Mouse (Mus musculus) embryonic fibroblast, embryonic 13.5 days (primary cell): ENCODE results near the gene Ddit4l.

Experiments
- CTCF ChIP-seq: IDR thresholded peaks from 2 replicates; pipeline ENCODE4 v1.5.1; 2011; ENCODE audit warnings: mild to moderate bottlenecking, control low read depth, low read length, moderate library complexity, borderline replicate concordance; ENCODE audit not compliant: insufficient read depth
- POLR2A ChIP-seq: IDR thresholded peaks from 2 replicates; pipeline ENCODE4 v1.6.1; 2011; ENCODE audit warnings: low read depth, mild to moderate bottlenecking, control low read depth, low read length, moderate library complexity

DNA sequence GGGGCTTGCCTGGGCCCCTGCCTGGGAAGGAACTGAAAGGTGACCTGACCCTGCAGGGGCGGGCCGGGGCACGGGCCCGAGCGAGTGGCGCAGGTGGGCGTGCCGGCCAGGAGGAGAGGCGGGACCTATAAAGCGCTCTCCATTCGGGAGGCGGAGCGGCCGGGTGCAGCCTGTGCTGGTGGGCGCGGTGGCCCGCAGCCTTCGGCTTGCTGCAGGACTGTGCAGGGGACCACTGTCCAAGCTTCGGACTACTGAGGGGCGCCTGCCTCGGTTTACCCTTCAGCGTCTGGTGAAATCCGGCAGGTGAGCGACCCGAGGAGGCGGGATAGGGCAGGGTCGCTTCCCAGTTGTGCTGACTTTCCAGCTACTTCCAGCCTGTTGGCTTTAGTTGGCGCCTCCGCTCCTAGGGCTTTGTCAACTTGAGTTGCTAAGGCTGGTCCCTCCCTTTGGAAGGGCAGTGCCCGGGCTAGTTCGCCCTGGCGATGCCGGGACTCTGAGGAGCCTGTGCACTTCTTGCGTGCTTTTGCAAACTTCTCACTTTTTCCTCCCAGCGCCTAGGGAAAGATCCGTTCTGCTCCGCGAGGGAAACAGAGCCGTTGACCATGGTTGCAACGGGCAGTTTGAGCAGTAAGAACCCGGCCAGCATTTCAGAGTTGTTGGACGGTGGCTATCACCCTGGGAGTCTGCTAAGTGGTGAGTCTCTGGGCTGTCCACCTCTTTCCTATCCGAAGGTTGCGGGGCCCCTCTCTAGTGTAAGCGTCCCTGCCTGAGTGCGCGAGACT is 2.4 kb downstream of the Ddit4l start:
- no peak for TF ChIP-seq CTCF
- peak; percentile 79 for TF ChIP-seq POLR2A
